Mouse (Mus musculus) ES-Bruce4 (cell line): ENCODE measurements around the gene Gm49601. TPM values are rescaled to one million over a fixed set of nuclear protein-coding genes. Genes with fewer than 3 reads are reported as not detected.

Experiments used
- H3K27ac ChIP-seq: 2 replicates; pipeline ENCODE4 v1.5.1; 2012; ENCODE audit warnings: low read length, inconsistent platforms; ENCODE audit not compliant: insufficient read depth
- H3K27me3 ChIP-seq: 2 replicates; pipeline ENCODE4 v1.6.1; 2012; ENCODE audit warnings: mild to moderate bottlenecking, low read length, inconsistent platforms; ENCODE audit not compliant: control insufficient read depth, poor library complexity, insufficient read depth, severe bottlenecking
- H3K36me3 ChIP-seq: 2 replicates; pipeline ENCODE4 v1.6.1; 2012; ENCODE audit warnings: inconsistent platforms, mild to moderate bottlenecking, low read length, moderate library complexity; ENCODE audit not compliant: control insufficient read depth, poor library complexity, insufficient read depth, severe bottlenecking
- H3K4me1 ChIP-seq: one replicate; pipeline ENCODE4 v1.8.1; 2011; ENCODE audit warnings: low read length; ENCODE audit not compliant: control insufficient read depth, insufficient read depth
- H3K4me3 ChIP-seq: 2 replicates; pipeline ENCODE4 v1.5.1; 2011; ENCODE audit warnings: low read depth, mild to moderate bottlenecking, low read length
- H3K9ac ChIP-seq: 2 replicates; pipeline ENCODE4 v1.6.1; 2012; ENCODE audit warnings: low read depth, mild to moderate bottlenecking, inconsistent platforms; ENCODE audit not compliant: poor library complexity, severe bottlenecking
- H3K9me3 ChIP-seq: replicated peaks from 2 replicates; pipeline ENCODE4 v1.6.1; 2012; ENCODE audit warnings: mild to moderate bottlenecking, low read length, inconsistent platforms; ENCODE audit not compliant: control insufficient read depth, poor library complexity, insufficient read depth, severe bottlenecking
- CTCF ChIP-seq: IDR thresholded peaks from one replicate; pipeline ENCODE4 v1.8.1; 2011; ENCODE audit warnings: low read depth, low read length
- EP300 ChIP-seq: IDR thresholded peaks from 2 replicates; pipeline ENCODE4 v1.6.1; 2011; ENCODE audit warnings: low read depth, low read length; ENCODE audit not compliant: insufficient read depth
- POLR2A ChIP-seq: IDR thresholded peaks from one replicate; pipeline ENCODE4 v1.8.1; 2011; ENCODE audit warnings: low read length; ENCODE audit not compliant: insufficient read depth
- polyA plus RNA-seq: library from polyadenylated mRNA; stranded (reverse); fragments of >200 nt; gene quantifications from 2 replicates; pipeline ENCODE4 v1.2.4, GENCODE M21; 2011; ENCODE audit warnings: low read depth; ENCODE audit not compliant: missing spikeins, insufficient read depth, insufficient read length

Gene Gm49601
- polyA plus RNA-seq, 1 experiment, result not detected

DNA sequence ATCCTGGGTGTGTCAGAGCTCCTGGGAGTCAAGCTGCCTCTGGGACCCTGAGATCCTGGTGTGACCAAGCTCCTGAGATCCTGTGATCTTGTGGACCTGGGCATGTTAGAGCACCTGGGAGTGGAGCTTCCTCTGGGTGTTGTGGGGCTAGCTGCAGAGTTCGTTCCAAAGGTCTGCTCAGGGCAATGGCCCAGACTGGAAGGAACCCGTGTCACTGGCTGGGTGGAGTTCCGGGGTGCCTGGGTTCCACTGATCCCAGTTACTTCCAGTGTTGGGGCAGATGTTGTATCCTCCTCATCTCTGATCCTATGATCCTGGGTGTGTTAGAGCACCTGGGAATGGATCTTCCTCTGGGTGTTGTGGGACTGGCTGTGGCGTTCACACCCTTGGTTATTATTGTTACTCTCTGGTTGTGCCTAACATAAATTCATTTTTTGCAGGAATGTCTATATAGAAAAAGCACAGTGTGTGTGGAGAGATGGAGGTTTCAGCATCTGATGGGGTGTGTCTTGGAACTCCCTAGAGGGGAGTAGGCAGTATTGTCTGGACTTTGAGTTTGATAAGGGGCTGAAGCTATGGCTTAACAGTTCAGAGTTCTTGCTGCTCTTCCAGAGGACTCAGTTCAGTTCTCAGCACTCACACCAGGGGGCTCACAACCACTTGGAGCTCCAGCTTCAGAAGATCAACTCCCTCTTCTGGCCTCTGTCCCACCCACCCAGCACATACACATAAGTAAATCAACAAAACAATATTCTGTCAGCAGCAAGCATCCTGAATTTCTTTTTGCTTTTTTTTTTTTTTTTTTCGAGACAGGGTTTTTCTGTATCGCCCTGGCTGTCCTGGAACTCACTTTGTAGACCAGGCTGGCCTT is 27.3 kb upstream of the Gm49601 start:
- Histone ChIP-seq H3K9ac (no peak overlapping the region), H3K9me3 (no peaks in the 10 kb centered on the region), H3K36me3 (no peaks in the 10 kb centered on the region), H3K27ac (no peak overlapping the region), H3K27me3 (no peaks in the 10 kb centered on the region), H3K4me3 (no peak overlapping the region), H3K4me1 (no peaks in the 10 kb centered on the region)
- TF ChIP-seq EP300, result no peak
- TF ChIP-seq POLR2A, result no peak
- peak; percentile 26 for TF ChIP-seq CTCF

DNA sequence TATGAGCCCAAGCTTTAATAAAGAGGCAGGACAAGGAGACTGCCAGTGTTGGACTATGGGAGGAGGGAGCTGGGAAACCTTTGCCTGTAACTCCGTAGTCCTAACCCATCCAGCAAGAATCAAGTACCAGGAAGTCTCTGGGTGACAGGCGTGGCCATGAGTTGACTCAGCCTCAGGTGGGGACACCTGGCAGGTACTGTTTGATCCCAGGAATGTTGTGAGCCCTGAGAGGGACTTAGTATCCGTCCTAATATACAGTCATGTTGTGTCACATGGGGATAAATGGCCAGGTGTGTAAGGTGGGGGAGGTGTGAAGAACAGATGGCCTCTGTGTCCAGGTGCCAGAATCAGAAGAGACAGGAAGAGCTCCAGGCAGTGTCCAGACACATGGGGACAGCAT is 22.9 kb upstream of the Gm49601 start:
- H3K27ac ChIP-seq, result no peak overlapping the region
- no peak overlapping the region for H3K4me3 ChIP-seq
- peaks cover 2% of the 10 kb centered on the region for H3K4me1 ChIP-seq
- H3K9ac ChIP-seq, result no peak overlapping the region
- H3K9me3 ChIP-seq, result no peaks in the 10 kb centered on the region
- TF ChIP-seq POLR2A (no peak), CTCF (no peak), EP300 (no peak)
- H3K36me3 ChIP-seq, result no peaks in the 10 kb centered on the region
- no peaks in the 10 kb centered on the region for H3K27me3 ChIP-seq

GRCm38 (mm10) chr16:18645329-18645728 is 19.1 kb upstream of the Gm49601 start:
- Histone ChIP-seq H3K9me3 (no peaks in the 10 kb centered on the region), H3K9ac (no peak overlapping the region), H3K4me1 (peaks cover 2% of the 10 kb centered on the region), H3K27me3 (no peaks in the 10 kb centered on the region), H3K27ac (no peak overlapping the region), H3K4me3 (no peak overlapping the region), H3K36me3 (no peaks in the 10 kb centered on the region)
- TF ChIP-seq EP300 (no peak), POLR2A (no peak), CTCF (no peak)

GRCm38 (mm10) chr16:18644485-18644884 is 18.3 kb upstream of the Gm49601 start:
- H3K27me3 ChIP-seq, result no peaks in the 10 kb centered on the region
- H3K4me1 ChIP-seq, result peaks cover 2% of the 10 kb centered on the region
- H3K4me3 ChIP-seq, result no peak overlapping the region
- no peaks in the 10 kb centered on the region for H3K36me3 ChIP-seq
- TF ChIP-seq CTCF (no peak), EP300 (no peak), POLR2A (no peak)
- no peak overlapping the region for H3K27ac ChIP-seq
- H3K9me3 ChIP-seq, result no peaks in the 10 kb centered on the region
- H3K9ac ChIP-seq, result no peak overlapping the region

DNA sequence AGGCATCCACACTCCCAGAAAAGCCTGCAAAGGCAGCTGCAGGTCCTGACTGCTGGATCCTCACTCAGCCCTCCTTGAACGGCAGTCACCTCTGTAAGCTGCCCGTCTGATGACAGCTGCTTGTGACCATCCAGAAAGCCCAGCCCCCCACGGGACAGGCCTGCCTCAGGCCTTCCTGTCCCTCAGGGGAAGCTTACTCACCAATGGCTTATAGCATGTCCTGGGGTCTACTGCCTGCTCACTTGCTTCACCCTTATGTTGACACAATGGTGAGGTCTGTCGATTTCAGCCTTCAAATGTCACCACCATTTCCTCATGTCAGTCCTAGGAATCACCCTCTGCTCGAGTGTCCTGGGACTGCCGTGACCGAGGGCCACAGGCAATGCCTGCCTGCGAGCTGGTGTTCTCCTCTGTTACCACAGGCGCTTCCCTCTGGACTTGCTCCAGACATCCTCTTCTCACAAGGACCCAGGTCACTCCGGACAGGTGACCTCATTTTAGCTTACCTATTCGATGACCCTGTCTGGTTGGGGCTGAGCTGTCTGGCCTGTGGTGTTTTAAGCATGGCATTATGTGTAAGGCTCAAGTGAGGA is 17.3 kb upstream of the Gm49601 start:
- Histone ChIP-seq H3K36me3 (no peaks in the 10 kb centered on the region), H3K4me1 (peaks cover 2% of the 10 kb centered on the region), H3K4me3 (no peak overlapping the region), H3K9ac (no peak overlapping the region), H3K27me3 (no peaks in the 10 kb centered on the region), H3K27ac (no peak overlapping the region), H3K9me3 (no peaks in the 10 kb centered on the region)
- no peak for TF ChIP-seq EP300
- no peak for TF ChIP-seq POLR2A
- no peak for TF ChIP-seq CTCF

DNA sequence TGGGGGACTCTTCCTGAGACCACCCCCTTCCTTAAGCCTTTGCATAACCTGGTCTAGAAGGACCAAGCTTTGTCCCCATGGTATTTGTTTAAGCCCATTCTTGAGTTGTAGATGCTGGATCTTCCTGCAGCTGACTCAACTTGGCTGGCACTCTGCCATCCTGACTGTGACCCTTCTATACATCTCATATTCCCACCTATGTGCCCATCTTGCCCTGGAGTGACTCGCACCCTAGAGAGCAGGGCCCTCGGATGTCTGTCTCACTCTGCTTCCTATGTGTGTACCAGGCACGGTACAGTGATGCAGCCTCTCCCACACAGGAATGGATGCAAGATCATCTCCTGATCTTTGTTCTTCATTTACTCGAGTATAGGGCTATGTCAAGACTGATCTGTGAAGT is 16.7 kb upstream of the Gm49601 start:
- H3K36me3 ChIP-seq, result no peaks in the 10 kb centered on the region
- no peak for TF ChIP-seq POLR2A
- no peak for TF ChIP-seq EP300
- TF ChIP-seq CTCF, result no peak

More for the DNA sequence above, 16.7 kb upstream of the Gm49601 start:
- peaks cover 2% of the 10 kb centered on the region for H3K4me1 ChIP-seq
- H3K9ac ChIP-seq, result no peak overlapping the region
- H3K9me3 ChIP-seq, result no peaks in the 10 kb centered on the region
- H3K27me3 ChIP-seq, result no peaks in the 10 kb centered on the region
- no peak overlapping the region for H3K27ac ChIP-seq
- no peak overlapping the region for H3K4me3 ChIP-seq
